Mouse (Mus musculus) thymus, postnatal 4 days (tissue): ENCODE measurements around the gene Rpl6.

Experiments
- DNase-seq: peaks from one replicate; pipeline ENCODE4 v3.0.0; 2021

The Rpl6 gene

GRCm38 (mm10) chr5:121204132-121205089 lies at the start of gene Rpl6:
TSS of gene Rpl6 (plus strand) at chr5:121204481.
- peak; percentile 79 for DNase-seq

- no peak for DNase-seq
These were observed 48.2 kb upstream of the Rpl6 start for GRCm38 (mm10) chr5:121156121-121156520.

GRCm38 (mm10) chr5:121157017-121157416 lies 47.3 kb upstream of the Rpl6 start:
- DNase-seq, result no peak

- DNase-seq, result no peak
These were observed 46.8 kb upstream of the Rpl6 start for GRCm38 (mm10) chr5:121157489-121157888.

- no peak for DNase-seq
These were observed 45.3 kb upstream of the Rpl6 start for GRCm38 (mm10) chr5:121158966-121159365.

GRCm38 (mm10) chr5:121162285-121162684 lies 42.0 kb upstream of the Rpl6 start:
- DNase-seq, result no peak

GRCm38 (mm10) chr5:121162923-121163322 lies 41.4 kb upstream of the Rpl6 start:
- no peak for DNase-seq

- DNase-seq, result no peak
These were observed 37.4 kb upstream of the Rpl6 start for GRCm38 (mm10) chr5:121166884-121167283.

GRCm38 (mm10) chr5:121169588-121169987 lies 34.7 kb upstream of the Rpl6 start:
- no peak for DNase-seq

GRCm38 (mm10) chr5:121172835-121173234 lies 31.4 kb upstream of the Rpl6 start:
- peak; percentile 22 for DNase-seq

- DNase-seq, result no peak
These were observed 25.0 kb upstream of the Rpl6 start for GRCm38 (mm10) chr5:121179077-121179857.

GRCm38 (mm10) chr5:121183269-121183668 lies 21.0 kb upstream of the Rpl6 start:
- no peak for DNase-seq

GRCm38 (mm10) chr5:121184375-121184774 lies 19.9 kb upstream of the Rpl6 start:
- no peak for DNase-seq

- DNase-seq, result peak; percentile 38
These were observed 19.2 kb upstream of the Rpl6 start for GRCm38 (mm10) chr5:121184945-121185551.

GRCm38 (mm10) chr5:121187580-121188001 lies 16.7 kb upstream of the Rpl6 start:
- no peak for DNase-seq

GRCm38 (mm10) chr5:121188265-121188664 lies 16.0 kb upstream of the Rpl6 start:
- DNase-seq, result no peak

- no peak for DNase-seq
These were observed 15.1 kb upstream of the Rpl6 start for GRCm38 (mm10) chr5:121189182-121189581.

- peak; percentile 16 for DNase-seq
These were observed 14.0 kb upstream of the Rpl6 start for GRCm38 (mm10) chr5:121190210-121190835.

- peak; percentile 92 for DNase-seq
These were observed 13.3 kb upstream of the Rpl6 start, which contains the start of gene Ptpn11 for GRCm38 (mm10) chr5:121190836-121191583. TSS of gene Ptpn11 (minus strand) at chr5:121191397.

- DNase-seq, result no peak
These were observed 12.7 kb upstream of the Rpl6 start for GRCm38 (mm10) chr5:121191584-121191906.

- no peak for DNase-seq
These were observed 10.1 kb upstream of the Rpl6 start for GRCm38 (mm10) chr5:121194173-121194572.

- no peak for DNase-seq
These were observed 7.5 kb upstream of the Rpl6 start for GRCm38 (mm10) chr5:121196764-121197163.
